Mouse (Mus musculus): ENCODE data around the gene Haao. TPM values are rescaled to one million over a fixed set of nuclear protein-coding genes. Genes with fewer than 3 reads are reported as not detected.

The Haao gene
- total RNA-seq, 2 experiments from 2014 or later = 0.36 to 0.76 TPM

- no peak for DNase-seq
These were observed 13.6 kb downstream of the Haao start for GRCm38 (mm10) chr17:83834120-83834519.

DNA sequence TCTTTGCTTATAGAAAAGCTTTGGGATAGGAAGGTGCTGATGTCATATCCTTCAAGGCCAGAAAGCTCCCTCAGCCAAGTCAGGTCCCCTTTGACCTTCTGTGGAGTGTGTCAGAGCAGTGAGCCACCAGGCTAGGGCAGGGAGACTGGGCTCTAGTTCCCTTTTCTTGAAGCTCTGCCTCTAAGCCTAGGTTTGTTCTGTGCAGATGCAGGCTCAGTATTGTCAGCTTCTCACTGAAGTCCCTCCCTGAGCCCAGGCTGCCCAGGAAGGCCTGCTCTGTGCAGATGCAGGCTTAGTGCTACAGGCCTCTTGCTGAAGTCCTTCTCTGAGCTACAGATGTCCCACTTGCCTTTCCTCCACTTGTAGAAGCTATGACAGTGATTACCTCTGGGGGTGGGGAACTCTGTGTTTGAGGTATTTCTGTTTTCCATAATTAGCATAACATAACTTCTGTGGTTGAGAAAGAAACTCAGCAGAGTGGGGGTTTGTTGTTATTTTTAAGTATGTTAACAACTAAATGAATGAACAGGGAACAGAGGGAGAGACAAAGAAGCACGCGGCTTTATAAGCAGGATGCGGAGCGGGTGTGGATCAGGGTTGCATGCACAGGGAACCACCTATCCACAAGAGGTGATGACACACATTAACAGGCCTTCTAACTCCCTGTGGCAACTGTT lies 17.0 kb downstream of the Haao start:
- DNase-seq = no peak

DNA sequence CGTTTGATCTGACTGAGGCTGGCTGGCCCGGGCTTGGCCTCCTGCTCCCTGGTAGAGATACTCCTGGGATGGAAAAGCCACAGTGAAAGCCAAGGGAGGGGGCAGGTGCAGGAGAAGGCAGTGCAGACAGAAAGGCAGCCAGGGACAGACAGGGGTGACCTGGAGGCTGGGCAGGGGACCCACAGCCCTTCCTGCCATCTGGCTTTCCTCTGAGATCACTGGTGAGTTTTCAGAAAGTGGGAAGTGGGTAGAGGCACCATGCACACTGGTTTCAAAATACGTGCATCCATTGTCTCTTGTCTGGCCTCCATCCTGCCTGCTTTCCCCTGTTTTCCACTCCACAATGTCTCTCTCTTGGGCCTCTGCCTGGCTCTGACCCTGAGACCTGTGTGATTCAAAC lies 18.4 kb downstream of the Haao start:
- no peak for DNase-seq

DNA sequence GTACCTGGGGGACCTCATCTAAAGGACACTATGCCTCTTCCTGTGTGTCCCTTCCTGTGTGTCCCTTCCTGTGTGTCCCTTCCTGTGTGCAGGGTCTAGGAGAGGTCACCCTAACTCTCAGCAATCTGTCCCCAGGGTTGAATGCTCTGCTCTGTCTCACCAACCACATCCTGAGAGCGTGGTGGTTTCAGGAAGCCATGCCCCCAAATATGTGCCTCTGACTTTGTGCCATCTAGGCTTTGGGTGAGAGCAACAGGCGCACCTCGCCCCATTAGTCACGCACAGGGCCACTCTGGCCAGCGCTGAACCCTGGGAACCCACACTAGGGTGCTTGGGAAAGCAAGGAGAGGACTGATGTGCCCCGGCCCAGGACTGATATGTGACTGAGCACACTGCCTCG lies 23.9 kb downstream of the Haao start:
- no peak for DNase-seq

DNA sequence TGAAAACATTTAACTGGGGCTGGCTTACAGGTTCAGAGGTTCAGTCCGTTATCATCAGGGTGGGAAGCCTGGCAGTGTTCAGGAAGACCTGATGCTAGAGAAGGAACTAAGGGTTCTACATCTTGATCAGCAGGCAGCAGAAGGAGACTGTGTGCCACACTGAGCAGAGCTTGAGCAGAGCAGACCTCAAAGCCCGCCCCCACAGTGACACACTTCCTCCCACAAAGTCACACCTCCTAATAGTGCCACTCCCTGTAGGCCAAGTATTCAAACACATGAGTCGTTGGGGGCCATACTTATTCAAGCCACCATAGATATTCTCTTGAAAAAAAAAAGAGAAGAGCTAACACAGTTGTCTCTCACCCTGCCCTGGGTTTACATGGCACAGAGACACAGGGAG lies 25.9 kb downstream of the Haao start:
- DNase-seq = no peak

- DNase-seq = no peak
These were observed 27.1 kb downstream of the Haao start for GRCm38 (mm10) chr17:83820701-83821100.

DNA sequence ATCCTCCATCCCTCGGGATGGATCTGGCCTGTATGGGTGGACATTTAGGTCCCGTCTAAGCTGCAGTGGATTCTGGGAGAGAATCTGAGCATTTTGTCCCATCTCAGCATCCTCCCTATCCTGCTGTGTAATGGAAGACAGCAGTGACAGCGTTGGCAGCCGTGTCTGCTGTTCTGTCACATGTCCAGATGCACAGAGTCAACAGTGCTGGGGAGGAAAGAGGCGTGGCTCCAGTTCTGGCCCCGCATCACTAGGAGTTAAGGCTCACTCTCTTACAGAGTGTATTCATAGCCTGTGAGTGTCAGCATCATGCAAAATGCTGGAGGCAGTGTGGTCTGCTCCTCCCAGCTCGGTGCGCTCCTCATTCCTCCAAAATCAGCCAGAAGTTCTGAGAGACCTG lies 28.3 kb downstream of the Haao start:
- DNase-seq = no peak

GRCm38 (mm10) chr17:83816996-83817395 lies 30.8 kb downstream of the Haao start:
- DNase-seq = no peak

GRCm38 (mm10) chr17:83813050-83813449 lies 34.7 kb downstream of the Haao start:
- no peak for DNase-seq

- no peak for DNase-seq
These were observed 35.4 kb downstream of the Haao start for GRCm38 (mm10) chr17:83812200-83812944.

DNA sequence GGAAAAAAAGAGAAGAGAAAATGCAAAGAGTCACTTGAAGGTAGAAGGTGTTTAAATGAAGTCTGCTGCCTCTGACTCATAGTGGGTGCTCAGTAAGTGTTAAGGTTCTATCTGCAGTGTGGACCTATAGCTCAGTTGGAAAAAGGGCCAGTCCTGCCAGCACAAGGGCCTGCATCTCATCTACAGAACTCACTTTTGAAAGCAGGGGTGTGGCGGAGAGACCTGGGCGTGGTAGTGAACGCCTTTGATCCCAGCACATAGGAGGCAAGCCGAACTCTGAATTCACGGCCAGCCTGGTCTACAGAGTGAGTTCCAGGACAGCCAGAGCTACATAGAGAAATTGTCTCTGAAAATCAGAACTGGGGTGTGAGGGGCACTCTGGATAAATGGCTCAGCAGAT lies 37.5 kb downstream of the Haao start:
- no peak for DNase-seq

DNA sequence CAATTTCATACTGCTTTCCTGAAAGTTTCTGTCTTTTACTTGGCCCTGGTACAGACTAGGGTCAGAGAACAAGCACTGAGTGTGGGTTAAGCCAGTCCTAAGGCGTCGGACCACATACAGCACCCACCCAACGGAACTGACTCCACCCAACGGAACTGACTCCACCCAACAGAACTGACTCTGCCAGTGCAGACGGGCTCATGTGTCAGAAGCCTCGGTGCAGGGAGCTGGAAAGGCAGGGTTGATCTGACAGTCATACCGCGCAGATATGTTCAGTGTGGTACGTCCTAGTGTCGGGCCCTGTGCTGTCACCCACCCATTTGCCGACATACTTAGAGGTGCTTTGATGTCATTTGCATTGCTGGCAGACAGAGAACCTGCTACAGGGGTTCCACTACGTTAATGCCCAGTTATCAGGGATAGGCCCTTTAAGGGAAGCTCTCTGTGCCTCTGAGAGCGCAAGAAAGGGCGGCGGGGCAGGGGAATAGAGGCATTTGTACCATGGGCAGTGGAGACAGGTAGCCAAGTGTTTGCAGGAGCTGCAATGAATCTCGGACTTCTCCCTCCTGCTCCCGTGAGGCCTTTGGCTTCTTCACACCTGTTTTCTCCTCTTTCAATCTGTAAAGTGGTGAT lies 38.5 kb downstream of the Haao start:
- no peak for DNase-seq

DNA sequence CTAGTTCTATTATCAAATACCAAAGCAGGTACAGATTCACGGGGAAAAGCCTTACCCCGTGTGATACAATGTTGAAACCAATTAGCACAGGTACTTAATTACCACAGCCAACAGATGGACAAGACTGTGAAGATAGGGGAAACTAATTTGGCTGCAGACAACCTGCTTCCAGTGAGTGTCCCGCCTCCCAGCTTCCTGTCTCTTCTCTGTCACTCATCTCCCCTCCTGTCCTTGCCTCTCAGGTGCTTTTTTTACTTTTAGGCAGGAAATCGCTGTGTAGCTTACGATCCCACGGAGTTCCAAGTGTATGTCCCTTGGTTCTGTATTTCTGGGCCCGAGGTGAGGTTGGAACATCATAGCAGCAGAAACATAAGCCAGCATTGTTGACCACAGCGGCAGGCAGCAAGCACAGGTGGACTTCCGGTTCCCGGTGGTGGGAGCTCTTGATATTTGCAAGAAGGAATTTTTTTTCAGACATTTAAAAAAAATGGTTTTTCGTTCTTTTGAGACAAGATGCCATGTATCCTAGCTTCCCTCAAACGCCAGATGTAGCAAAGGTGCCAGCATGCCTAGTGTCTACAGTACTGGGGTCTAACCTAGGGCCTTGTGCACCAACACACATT lies 39.2 kb downstream of the Haao start:
- no peak for DNase-seq

DNA sequence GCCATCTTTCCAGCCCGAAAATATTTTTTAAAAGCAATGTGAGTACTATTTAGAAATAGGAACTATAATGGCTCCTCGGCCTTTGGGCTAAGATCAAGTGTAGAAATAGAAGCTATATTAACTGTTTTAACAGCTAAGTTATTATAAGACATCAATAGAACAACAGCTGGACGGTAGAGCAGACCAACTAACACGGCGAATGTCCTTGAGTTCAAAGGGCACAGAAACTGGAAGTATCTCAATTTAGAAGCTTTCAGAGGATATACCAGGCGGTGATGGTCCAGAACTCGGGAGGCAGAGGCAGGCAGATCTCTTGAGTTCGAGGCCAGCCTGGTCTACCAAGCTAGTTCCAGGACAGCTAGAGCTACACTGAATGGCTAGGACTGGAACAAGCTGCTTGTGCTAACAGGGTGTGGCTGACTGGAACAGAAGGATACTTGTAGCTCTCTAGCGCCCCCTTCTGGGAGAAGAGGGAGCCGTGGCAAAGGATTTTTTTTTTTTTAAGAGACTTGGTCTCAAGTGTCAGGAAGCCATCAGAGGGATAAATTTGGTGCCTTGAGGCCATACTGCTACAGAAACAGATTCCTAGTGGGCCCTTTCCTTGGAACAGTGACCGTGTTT lies 39.9 kb downstream of the Haao start:
- DNase-seq = peak; percentile 71 to 77

DNA sequence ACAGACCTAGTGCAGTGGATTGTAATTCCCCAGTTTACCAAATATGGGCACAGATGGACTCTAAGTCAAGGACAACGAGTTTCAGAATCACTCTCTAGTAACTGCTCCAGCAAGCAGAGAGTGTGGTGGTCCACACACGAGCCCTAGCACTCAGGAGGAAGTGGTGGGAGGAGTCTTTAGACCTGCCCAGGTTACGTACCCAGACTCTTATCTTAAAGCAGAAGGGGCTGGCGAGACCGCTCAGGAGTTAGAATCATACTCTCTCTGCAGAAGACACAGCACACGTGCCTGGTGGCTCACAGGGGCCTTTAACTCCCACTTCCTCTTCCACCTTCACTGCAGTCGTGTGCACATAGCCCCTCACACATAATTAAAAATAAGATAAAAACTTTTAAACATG lies 40.4 kb downstream of the Haao start:
- DNase-seq = no peak

GRCm38 (mm10) chr17:83805078-83805477 lies 42.7 kb downstream of the Haao start:
- no peak for DNase-seq

GRCm38 (mm10) chr17:83803987-83804386 lies 43.8 kb downstream of the Haao start:
- DNase-seq = no peak

- DNase-seq = no peak
These were observed 48.2 kb downstream of the Haao start for GRCm38 (mm10) chr17:83799506-83800050.

- DNase-seq = no peak
These were observed 52.6 kb downstream of the Haao start for GRCm38 (mm10) chr17:83795121-83795520.

GRCm38 (mm10) chr17:83792388-83792787 lies 55.4 kb downstream of the Haao start:
- DNase-seq = no peak

GRCm38 (mm10) chr17:83790158-83790557 lies 57.6 kb downstream of the Haao start:
- DNase-seq = no peak

DNA sequence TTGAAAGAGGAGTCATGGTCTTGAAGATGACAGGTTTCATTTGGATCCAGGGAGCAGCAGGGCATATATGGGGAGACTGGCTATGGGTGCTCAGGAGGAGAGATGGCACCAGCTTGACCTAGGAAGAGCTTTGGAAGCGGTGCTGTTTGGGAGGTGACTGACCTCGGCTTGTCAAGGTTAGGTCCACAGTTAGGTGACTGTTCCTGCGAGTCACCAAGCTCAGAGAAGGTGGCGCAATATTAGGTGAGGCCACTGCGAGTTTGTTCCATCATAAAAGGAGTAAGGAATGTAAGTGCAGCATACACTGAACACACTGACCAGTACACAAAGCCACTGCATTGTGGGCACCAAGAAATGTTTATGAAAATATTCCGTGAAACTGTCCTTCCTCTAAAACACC lies 61.3 kb downstream of the Haao start:
- DNase-seq = no peak

Measured in adrenal gland, postnatal 36 days (tissue).